Mouse (Mus musculus) liver, adult 2 months (tissue): ENCODE results near the gene Lgi1. TPM values are rescaled to one million over a fixed set of nuclear protein-coding genes. Genes with fewer than 3 reads are reported as not detected.

ENCODE experiments used
- DNase-seq: peaks from one replicate; pipeline ENCODE4 v3.0.0-alpha.2; 2011; ENCODE audit warnings: low read depth, low spot score; ENCODE audit errors: extremely low read depth
- H3K27ac ChIP-seq: fragments of 200-500 bp; replicated peaks from 2 replicates; pipeline ENCODE4 v1.5.1; 2012; ENCODE audit warnings: low read depth, mild to moderate bottlenecking, control low read depth, inconsistent platforms, low read length; ENCODE audit not compliant: insufficient read depth
- H3K27me3 ChIP-seq: fragments of 200-500 bp; 2 replicates; pipeline ENCODE4 v1.6.1; 2012; ENCODE audit warnings: mild to moderate bottlenecking, moderate library complexity, low read length, inconsistent platforms; ENCODE audit not compliant: control insufficient read depth, insufficient read depth
- H3K36me3 ChIP-seq: fragments of 200-500 bp; 2 replicates; pipeline ENCODE4 v1.6.1; 2012; ENCODE audit warnings: low read length, inconsistent platforms; ENCODE audit not compliant: control insufficient read depth, insufficient read depth
- H3K4me1 ChIP-seq: fragments of 200-500 bp; 2 replicates; pipeline ENCODE4 v1.6.1; 2011; ENCODE audit warnings: low read length; ENCODE audit not compliant: control insufficient read depth, insufficient read depth
- H3K4me3 ChIP-seq: fragments of 200-500 bp; 2 replicates; pipeline ENCODE4 v1.5.1; 2011; ENCODE audit warnings: low read depth, mild to moderate bottlenecking, control low read depth, low read length, moderate library complexity; ENCODE audit not compliant: insufficient read depth
- H3K79me2 ChIP-seq: fragments of 200-500 bp; 2 replicates; pipeline ENCODE4 v1.6.1; 2012; ENCODE audit warnings: inconsistent platforms, mild to moderate bottlenecking, low read length, moderate library complexity; ENCODE audit not compliant: control insufficient read depth, insufficient read depth
- H3K9ac ChIP-seq: fragments of 200-500 bp; 2 replicates; pipeline ENCODE4 v1.6.1; 2012; ENCODE audit warnings: low read depth, mild to moderate bottlenecking, control low read depth, inconsistent platforms, low read length
- CTCF ChIP-seq: fragments of 200-500 bp; IDR thresholded peaks from 2 replicates; pipeline ENCODE4 v1.5.1; 2011; ENCODE audit warnings: low read depth, low read length, control low read depth
- POLR2A ChIP-seq: fragments of 200-500 bp; IDR thresholded peaks from 2 replicates; pipeline ENCODE4 v1.6.1; 2011; ENCODE audit warnings: low read length, control low read depth; ENCODE audit not compliant: insufficient read depth; ENCODE audit errors: extremely low read depth
- WGBS: fragments of 180-500 bp; shearing (Covaris S2); methylation state at CpG from one replicate; pipeline ENCODE4 v1.1.7; 2018; 5-methylcytosine and 5-hydroxymethylcytosine counted together
- polyA plus RNA-seq: library from polyadenylated mRNA; depleted of rRNA; stranded (reverse); fragments of >200 nt; gene quantifications from 2 replicates; pipeline ENCODE4 v1.2.3, GENCODE M21; 2012
- total RNA-seq: library from RNA; depleted of rRNA; stranded (reverse); fragments of >200 nt; gene quantifications from 2 replicates; pipeline ENCODE4 v1.2.3, GENCODE M21; 2014

The Lgi1 gene
- total and polyA plus RNA-seq, 2 experiments = not detected

DNA sequence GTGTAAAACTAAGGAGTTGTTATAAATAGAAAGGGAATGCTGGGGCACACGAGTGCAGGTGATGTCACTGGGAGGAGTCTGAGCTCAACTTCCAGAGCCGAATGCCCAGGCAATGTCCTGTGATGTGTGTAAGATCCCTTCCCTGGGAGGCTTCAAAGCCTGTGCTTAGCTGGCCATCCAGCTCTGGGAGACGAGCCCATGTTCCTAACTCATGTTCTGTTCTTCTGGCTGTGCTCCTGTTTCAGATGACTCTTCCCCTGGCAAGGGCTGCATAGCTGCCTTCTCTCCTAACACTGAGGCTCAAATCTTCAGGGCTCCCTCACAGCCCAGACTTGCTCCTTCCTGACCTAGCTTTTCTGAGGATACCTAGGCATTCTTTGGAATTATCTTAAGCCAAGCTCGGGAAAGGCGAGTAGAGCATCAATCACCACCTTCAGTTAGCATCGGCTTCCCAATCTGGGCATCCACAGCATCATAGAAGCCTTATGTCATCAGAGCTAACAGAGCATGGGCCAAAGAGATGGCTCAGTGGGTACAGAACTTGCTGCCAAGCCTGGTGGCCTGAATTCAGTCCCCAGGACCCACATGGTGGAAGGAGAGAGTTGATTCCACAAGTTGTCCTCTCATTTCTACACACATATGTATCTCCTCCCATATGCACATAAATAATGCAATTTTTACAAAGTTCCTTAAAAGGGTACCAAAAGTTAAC is 52.4 kb downstream of the Lgi1 start:
- no peak overlapping the region for H3K9ac ChIP-seq
- 84% methylated on average over 6 of the region's 6 CpGs for WGBS
- H3K4me3 ChIP-seq = no peak overlapping the region
- TF ChIP-seq POLR2A (no peak), CTCF (no peak)
- no peaks in the 10 kb centered on the region for H3K79me2 ChIP-seq
- H3K4me1 ChIP-seq = no peaks in the 10 kb centered on the region
- H3K27me3 ChIP-seq = no peaks in the 10 kb centered on the region
- H3K27ac ChIP-seq = no peak overlapping the region
- no peaks in the 10 kb centered on the region for H3K36me3 ChIP-seq
- DNase-seq = no peak

DNA sequence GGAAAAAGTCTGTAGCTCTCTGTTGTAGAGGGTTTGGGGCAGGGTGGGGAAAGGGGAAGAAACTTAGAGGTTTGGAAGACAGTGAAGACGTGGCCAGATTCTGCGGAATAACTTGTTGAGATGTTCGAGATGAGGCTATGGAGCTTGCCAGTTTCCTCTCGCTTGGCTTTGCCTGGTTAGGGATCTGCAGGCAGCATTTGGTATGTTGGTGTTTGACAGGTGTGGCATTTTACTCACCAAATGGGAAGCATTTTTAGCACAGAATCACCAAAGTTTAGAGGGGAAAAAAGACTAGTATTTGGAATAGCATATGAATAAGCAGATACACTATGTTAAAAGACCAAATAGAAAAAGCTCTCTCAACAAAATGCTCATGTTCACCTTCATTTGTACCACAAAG is 54.0 kb downstream of the Lgi1 start:
- Histone ChIP-seq H3K27me3 (no peaks in the 10 kb centered on the region), H3K79me2 (no peaks in the 10 kb centered on the region), H3K36me3 (no peaks in the 10 kb centered on the region), H3K4me3 (no peak overlapping the region), H3K9ac (no peak overlapping the region), H3K4me1 (no peaks in the 10 kb centered on the region), H3K27ac (no peak overlapping the region)
- 90% methylated on average over 4 of the region's 4 CpGs for WGBS
- TF ChIP-seq CTCF = no peak
- no peak for TF ChIP-seq POLR2A
- DNase-seq = no peak

DNA sequence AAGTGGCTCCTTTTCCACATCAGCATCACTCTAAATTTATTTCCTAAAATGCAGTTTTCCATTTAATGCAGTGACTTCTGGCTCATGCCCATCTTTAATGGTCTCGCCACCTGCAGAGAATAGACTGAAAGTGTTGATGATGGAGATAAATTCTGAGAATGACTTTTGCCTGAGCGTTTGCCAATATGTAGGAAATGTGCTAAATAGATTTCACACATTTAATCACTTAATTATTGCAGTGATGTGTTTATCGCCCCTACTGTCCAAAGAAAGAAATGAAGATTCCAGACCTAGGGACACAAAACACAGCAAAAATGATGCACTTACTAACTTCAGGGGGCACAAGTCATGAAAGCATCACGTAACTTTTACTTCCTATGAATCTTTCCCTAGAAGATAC is 54.8 kb downstream of the Lgi1 start:
- no peak for DNase-seq
- no peak overlapping the region for H3K27ac ChIP-seq
- TF ChIP-seq POLR2A (no peak), CTCF (no peak)
- H3K36me3 ChIP-seq = no peaks in the 10 kb centered on the region
- 83% methylated on average over 4 of the region's 4 CpGs for WGBS
- H3K4me1 ChIP-seq = no peaks in the 10 kb centered on the region
- H3K79me2 ChIP-seq = no peaks in the 10 kb centered on the region
- no peaks in the 10 kb centered on the region for H3K27me3 ChIP-seq
- no peak overlapping the region for H3K9ac ChIP-seq
- H3K4me3 ChIP-seq = no peak overlapping the region

DNA sequence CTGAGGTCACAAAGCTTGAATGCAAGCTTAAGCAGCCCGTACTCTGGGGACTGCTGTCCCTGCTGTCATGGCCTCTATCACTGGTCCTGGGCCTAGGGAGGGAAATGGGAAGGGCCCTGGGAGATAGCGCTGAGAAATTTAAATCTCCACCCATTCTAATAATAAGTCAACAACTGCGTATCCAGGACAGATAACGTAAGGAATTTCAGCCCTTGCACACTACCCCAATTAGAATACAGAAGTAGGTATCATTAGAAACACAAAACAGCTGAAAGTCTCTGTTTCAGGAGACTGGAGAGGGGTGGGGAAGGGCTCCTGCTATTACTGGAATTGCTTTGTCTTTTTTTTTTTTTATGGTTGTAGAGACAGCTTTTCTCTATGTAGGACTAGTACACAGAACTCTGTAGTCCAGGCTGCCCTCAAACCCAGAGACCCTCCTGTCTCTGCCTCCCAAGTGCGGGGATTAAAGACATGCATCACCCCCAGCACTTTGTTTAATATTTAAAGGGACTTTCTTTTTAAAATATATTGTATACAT is 56.4 kb downstream of the Lgi1 start:
- no peak overlapping the region for H3K27ac ChIP-seq
- DNase-seq = no peak
- no peaks in the 10 kb centered on the region for H3K79me2 ChIP-seq
- 82% methylated on average over 5 of the region's 5 CpGs for WGBS
- no peaks in the 10 kb centered on the region for H3K27me3 ChIP-seq
- no peaks in the 10 kb centered on the region for H3K4me1 ChIP-seq
- H3K4me3 ChIP-seq = no peak overlapping the region
- no peaks in the 10 kb centered on the region for H3K36me3 ChIP-seq
- H3K9ac ChIP-seq = no peak overlapping the region
- TF ChIP-seq CTCF (no peak), POLR2A (no peak)

DNA sequence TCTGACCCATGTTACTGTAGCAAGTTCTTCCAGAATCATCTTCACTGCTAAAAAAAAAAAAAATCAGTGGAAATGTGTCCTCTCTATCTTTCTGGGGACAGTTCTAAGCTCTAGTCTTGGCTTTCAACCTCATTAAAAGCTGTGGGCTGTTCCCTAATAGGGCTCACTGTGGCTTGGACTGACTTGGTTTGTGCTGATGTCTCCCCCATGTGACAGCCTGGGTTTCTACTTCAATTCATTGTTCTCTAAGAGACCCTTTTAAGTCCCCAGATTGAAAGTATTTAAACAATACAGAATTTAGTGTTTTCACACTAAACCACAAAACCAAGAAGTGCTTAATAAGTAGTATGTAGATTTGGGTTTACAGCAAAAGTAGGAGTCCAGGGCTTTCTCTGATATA is 59.4 kb downstream of the Lgi1 start:
- no peaks in the 10 kb centered on the region for H3K79me2 ChIP-seq
- TF ChIP-seq POLR2A (no peak), CTCF (no peak)
- no peaks in the 10 kb centered on the region for H3K27me3 ChIP-seq
- no peak overlapping the region for H3K27ac ChIP-seq
- DNase-seq = no peak
- no peaks in the 10 kb centered on the region for H3K4me1 ChIP-seq
- no peak overlapping the region for H3K9ac ChIP-seq
- no peak overlapping the region for H3K4me3 ChIP-seq
- H3K36me3 ChIP-seq = no peaks in the 10 kb centered on the region
